20 mouse cellular contexts compared by ENCODE assay signal in genomic region chr1:35390371-35390770, GRCm38 (mm10).
"Had no signal": no experiment of that assay in that cellular context is flagged by ENCODE, and none has a peak within 500 bp of the region (broad histone marks: within the 10 kb centered on the region; RNA-seq: fewer than 3 reads in every experiment).

No protein-coding gene starts in this region.

- H3K36me3 ChIP-seq: heart, embryonic 12.5 days; hindbrain, embryonic 13.5 days; hindbrain, embryonic 15.5 days; limb, embryonic 13.5 days; limb, embryonic 15.5 days; liver, embryonic 12.5 days had no signal

- H3K4me3 ChIP-seq: heart, adult 2 months; heart, embryonic 12.5 days; hindbrain, embryonic 13.5 days; hindbrain, embryonic 15.5 days; limb, embryonic 13.5 days; limb, embryonic 15.5 days; liver, embryonic 12.5 days had no signal

- H3K9ac ChIP-seq: forebrain, postnatal 0 days; heart, embryonic 12.5 days; hindbrain, embryonic 13.5 days; hindbrain, embryonic 15.5 days; limb, embryonic 13.5 days; limb, embryonic 15.5 days; liver, embryonic 12.5 days had no signal

- DNase-seq: forebrain, postnatal 0 days; gastrocnemius, postnatal 14 days; gastrocnemius, postnatal 36 days; heart, adult 2 months; heart, postnatal 14 days; heart, postnatal 36 days; kidney, adult 18-20 months; kidney, adult 8-10 months; kidney, postnatal 14 days; kidney, postnatal 36 days; layer of hippocampus, adult 9-11 months; layer of hippocampus, postnatal 36 days; left cerebral cortex, postnatal 4 days had no signal

- ATAC-seq: forebrain, postnatal 0 days; hindbrain, postnatal 0 days; liver, embryonic 12.5 days had no signal

- H3K9me3 ChIP-seq: heart, embryonic 12.5 days; hindbrain, embryonic 13.5 days; hindbrain, embryonic 15.5 days; limb, embryonic 13.5 days; limb, embryonic 15.5 days; liver, embryonic 12.5 days had no signal

- H3K4me1 ChIP-seq: heart, embryonic 12.5 days; limb, embryonic 13.5 days; limb, embryonic 15.5 days; liver, embryonic 12.5 days had no signal

- H3K4me2 ChIP-seq: heart, embryonic 12.5 days; hindbrain, embryonic 13.5 days; hindbrain, embryonic 15.5 days; limb, embryonic 13.5 days; limb, embryonic 15.5 days; liver, embryonic 12.5 days had no signal

- H3K27ac ChIP-seq: heart, adult 2 months; hindbrain, embryonic 13.5 days; hindbrain, embryonic 15.5 days; hindbrain, postnatal 0 days; limb, embryonic 13.5 days; limb, embryonic 15.5 days; liver, embryonic 12.5 days had no signal

- H3K27me3 ChIP-seq: heart, embryonic 12.5 days; hindbrain, embryonic 13.5 days; hindbrain, embryonic 15.5 days; limb, embryonic 13.5 days; limb, embryonic 15.5 days; liver, embryonic 12.5 days had no signal
